Mouse (Mus musculus): ENCODE results near the gene Ptpn23. TPM values are rescaled to one million over a fixed set of nuclear protein-coding genes. Genes with fewer than 3 reads are reported as not detected.
"Not testable (repeated sequence)": the region's sequence is repeated elsewhere in the genome, so short reads cannot be mapped to it uniquely, and the experiment has no call there.

Gene Ptpn23
- 10 to 100 TPM; 46.2 to 62.8 (median 53.4) TPM for total RNA-seq (2022)

GRCm38 (mm10) chr9:110408099-110408773 is at the start of gene Ptpn23:
Gene Ptpn23 (minus strand): TSS chr9:110408213.
- peak; percentile 90 to 91 for DNase-seq (ENCODE audit: low spot score in 2 of 2)

DNA sequence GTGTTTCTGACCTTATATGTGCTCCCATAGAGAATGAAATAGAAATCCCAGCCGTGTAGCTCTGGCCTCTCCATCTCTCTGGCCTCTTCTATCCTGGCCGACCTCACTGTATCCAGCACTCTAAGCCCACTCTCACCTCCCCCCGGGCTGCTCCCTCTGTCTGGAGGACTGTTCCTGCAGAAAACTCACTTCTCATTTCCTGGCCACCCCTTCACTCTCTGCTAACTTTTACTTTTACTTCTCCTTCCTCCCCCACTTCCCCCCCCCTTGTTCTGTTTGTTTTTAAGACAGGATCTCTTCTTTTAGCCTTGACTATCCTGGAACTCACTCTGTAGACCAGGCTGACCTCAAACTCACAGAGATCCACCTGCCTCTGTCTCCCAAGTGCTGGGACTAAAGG is 44.5 kb upstream of the Ptpn23 start:
- no peak for DNase-seq (ENCODE audit: low spot score in 2 of 2)

DNA sequence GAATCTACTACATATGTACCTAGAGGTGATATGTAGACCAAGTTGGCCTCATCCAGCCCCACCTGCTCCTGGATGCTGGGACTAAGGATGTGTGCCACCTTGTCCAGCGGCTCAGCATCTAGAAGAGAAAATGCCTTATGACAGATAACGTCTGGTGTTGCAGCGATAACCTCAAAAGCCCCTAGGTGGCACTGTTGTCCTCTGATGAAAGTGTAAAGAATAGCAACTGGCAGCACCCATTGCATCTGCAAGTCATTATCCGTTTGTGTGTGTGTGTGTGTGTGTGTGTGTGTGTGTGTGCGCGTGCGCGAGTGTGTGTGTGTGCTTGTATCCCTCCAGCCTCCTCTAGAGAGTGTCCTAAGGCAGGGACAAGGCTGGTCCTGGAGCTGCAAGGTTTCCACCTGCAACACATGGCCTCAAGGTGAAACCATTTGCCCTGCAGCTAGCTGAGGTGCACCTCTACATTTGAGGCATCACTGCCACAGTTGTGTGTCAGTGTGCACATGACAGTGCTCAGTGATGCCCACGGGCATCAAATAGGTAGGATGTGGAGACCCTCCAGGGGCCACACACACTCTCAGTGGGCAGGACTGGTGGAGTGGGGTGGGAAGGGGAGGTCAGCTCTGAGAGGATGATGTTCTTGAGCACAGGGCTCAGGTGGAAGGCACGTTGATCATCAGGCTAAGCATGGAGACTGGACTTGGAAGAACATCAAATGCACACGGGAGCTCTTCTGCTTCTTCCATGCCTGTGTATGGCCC is 41.0 kb upstream of the Ptpn23 start:
- peak; percentile 74 to 80 for DNase-seq (ENCODE audit: low spot score in 2 of 2)

DNA sequence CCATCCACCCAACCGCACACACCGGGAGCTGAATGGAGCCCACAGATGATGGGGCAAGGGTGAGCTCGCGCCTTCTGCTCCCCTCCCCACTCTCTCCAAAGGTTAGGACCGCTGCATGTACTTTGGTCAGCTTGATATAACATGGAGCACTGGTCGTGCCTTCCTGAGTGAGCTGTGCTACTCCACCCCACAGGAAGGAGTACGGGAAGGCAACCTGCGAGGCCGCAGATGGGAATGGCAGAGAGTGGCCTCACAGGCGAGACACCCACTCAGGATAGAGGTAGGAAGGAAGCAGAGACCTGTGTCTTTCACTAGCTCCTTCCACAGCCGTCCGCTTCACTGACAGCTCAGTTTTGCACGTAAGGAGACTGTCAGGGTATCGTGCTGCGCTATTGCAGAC is 40.3 kb upstream of the Ptpn23 start:
- no peak for DNase-seq (ENCODE audit: low spot score in 2 of 2)

DNA sequence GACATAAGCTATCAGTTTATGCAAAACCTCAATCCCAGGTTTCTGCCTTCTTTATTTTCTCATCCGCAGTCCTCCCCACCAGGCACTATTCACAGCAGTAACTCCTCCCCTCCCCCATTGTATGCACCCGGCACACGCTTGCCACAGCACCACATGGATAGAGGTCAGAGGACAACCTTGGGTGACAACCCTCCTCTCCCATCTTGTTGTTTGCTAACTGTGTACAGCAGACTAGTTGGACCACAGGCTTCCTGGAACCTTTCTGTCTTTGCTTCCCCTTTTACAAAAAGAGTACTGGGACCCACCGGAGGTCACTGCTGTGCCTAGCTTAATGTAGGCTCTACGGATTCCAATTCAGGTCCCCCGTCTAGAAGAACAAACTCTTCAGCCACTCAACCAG is 32.5 kb upstream of the Ptpn23 start:
- DNase-seq (ENCODE audit: low spot score in 2 of 2), result no peak

DNA sequence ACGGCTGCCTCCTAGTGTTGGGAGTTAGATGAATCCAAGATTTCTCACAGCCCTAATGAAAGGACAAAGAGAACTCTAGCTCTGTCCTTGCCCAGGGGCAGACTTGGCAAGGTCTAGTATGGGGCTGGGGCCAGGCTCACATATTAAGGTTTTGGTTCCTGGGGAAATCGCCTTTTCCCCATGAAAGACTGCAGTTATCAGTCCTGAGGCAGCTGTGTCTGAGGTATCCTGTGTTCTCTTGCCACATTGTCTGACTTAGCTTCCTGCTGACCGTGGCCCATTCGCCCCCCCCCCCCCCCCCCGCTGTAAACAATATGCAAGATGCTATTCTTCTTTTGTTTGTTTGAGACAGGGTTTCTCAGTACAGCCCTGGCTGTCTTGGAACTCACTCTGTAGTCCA is 32.0 kb upstream of the Ptpn23 start:
- no peak for DNase-seq (ENCODE audit: low spot score in 2 of 2)

- DNase-seq (ENCODE audit: low spot score in 2 of 2), result no peak
Observed at GRCm38 (mm10) chr9:110436041-110436440, 28.0 kb upstream of the Ptpn23 start.

- DNase-seq (ENCODE audit: low spot score in 2 of 2), result no peak
Observed at GRCm38 (mm10) chr9:110433045-110433444, 25.0 kb upstream of the Ptpn23 start.

DNA sequence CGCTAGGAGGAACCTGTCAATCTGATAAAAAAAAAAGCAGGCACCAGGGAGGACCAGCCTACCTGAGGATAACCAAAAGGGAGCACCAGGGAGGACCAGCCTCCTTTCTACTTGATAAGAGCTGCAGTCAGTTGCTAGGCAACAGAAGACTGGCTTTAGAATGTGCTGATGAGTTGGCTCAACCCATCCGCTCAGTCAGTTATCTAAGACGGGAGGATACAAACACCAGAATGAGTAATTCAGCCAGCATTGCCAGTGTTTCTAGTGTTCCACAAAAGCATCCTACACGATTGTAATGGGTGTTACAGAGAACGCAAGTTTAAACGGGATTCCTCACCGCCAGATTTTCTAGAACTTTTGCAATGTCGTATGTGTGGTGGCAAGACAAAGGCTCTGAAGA is 23.2 kb upstream of the Ptpn23 start:
- DNase-seq (ENCODE audit: low spot score in 2 of 2), result peak; percentile 44 to 60

DNA sequence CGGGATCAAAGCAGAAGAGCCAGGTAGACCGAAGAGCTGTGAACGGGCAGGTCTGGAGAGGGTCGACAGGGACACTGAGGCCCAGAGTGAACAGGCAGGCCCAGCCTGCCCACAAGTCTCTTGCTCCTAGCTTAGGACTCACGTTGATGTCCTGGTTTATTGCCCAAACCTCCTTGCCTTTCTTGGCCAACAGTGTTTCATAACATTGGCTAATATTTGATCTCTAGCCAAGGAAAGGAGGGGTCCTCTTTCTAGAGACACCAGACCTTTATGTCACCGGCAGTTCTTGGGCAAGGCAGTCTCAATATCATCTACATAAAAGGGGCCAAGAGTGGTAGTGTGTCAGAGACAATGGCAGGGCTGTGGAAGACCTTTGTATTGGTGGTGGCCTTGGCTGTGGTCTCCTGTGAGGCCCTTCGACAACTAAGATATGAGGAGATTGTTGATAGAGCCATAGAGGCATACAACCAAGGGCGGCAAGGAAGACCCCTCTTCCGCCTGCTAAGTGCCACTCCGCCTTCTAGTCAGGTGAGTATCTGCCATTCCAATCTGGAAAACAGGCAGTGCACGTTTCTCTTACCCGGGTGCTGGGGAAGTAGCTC is 11.6 kb upstream of the Ptpn23 start, which contains the start of gene Ngp:
Ngp (plus strand) TSS at position 237 of the 602 bp plus-strand sequence.
- DNase-seq (ENCODE audit: low spot score in 2 of 2), result no peak

- no peak for DNase-seq (ENCODE audit: low spot score in 2 of 2)
Observed at GRCm38 (mm10) chr9:110413785-110414184, 5.8 kb upstream of the Ptpn23 start.

DNA sequence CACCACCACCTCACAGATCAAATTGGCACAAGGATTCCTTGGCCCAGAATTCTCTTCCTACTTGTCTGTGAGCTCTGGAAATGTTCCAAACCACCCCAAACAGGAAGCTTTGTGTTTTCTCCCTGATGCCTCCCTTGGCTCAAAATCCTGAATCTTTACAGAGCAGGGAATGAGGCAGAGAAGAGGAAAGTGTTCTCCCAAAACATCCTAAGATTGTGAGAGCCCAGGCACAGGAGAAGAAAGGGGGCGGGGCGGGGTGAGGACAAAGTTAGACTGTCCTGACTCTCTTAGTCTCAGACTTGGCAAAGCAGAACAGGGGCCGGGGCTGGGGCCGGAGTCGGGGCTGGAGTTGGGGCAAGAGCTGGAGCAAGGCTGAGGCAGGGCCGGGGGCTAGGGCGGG is 4.9 kb upstream of the Ptpn23 start:
- DNase-seq (ENCODE audit: low spot score in 2 of 2), result no peak

- peak; percentile 66 to 76 for DNase-seq (ENCODE audit: low spot score in 2 of 2)
Observed at GRCm38 (mm10) chr9:110410908-110411887, 3.2 kb upstream of the Ptpn23 start.

GRCm38 (mm10) chr9:110407311-110408098 is 508 bp downstream of the Ptpn23 start:
- peak in 1 of 2 experiments; percentile 29 for DNase-seq (ENCODE audit: low spot score in 2 of 2)

DNA sequence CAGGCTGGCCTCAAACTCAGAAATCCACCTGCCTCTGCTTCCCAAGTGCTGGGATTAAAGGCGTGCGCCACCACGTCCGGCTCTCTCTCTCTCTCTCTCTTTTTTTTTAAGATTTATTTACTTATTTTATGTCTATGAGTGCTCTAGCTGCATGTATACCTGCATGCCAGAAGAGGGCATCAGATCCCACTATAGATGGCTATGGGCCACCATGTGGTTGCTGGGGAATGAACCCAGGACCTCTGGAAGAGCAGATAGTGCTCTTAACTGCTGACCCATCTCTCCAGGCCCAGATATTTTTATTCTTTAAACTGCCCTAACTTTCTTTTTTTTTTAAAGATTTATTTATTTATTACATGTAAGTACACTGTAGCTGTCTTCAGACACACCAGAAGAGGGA is 4.8 kb downstream of the Ptpn23 start:
- DNase-seq (ENCODE audit: low spot score in 2 of 2), result not testable (repeated sequence)

DNA sequence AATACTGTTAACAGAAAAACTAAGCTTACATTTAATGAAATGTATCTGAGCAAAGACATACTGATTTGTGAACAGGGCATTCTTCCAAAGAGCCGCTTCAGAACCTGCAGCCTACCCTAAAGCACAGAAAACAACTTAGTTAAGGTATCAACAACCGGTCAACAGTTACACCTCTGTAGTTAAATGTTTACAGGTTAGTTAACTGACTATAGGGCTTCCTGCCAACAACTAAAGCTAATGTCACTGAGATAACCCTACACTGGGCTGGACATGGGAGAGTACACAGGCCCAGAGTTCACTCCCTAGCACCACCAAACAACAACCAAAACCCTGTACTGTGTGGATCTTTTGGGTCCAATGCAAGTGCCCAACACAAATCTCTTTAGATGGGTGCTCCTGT is 5.3 kb downstream of the Ptpn23 start:
- no peak for DNase-seq (ENCODE audit: low spot score in 2 of 2)

GRCm38 (mm10) chr9:110400650-110401049 is 7.4 kb downstream of the Ptpn23 start:
- DNase-seq (ENCODE audit: low spot score in 2 of 2), result no peak

DNA sequence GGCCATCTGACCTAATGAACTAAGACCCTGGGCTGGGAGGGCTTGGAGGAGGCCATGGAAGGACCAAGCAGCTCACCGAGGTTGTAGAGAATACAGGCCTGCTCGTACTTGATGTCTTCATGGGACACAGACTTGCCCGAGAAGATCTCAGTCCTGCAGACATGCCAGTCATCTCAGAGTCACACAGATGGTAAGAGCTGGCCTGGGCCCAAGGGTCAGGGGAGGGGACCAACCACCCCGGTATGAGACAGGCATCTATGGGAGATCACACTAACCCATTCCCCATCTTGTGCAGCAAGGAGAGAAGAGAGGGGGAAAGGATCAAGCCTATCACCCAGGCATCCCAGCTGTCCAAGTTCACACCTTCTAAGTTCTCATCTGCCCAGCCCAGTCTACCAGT is 14.7 kb downstream of the Ptpn23 start:
- no peak for DNase-seq (ENCODE audit: low spot score in 2 of 2)

DNA sequence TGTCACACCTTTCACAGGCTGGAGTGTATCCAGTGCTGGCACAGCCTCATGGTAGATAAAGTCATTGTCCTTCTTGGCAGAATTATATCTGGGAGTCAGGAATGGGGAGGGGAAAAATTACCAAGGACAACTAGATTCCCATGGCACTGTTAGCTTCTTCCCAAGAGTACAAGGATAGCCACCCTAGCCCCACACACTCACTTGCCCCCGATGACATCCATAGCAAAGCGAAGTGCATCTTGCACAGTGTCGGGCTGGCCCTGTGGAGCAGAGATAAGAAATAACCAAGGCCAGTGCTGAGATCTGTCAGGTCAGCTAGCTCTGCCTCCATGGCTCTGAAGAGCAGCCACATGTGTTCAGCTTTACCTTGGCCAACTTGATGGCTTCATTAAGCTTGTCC is 17.2 kb downstream of the Ptpn23 start:
- DNase-seq (ENCODE audit: low spot score in 2 of 2), result no peak

DNA sequence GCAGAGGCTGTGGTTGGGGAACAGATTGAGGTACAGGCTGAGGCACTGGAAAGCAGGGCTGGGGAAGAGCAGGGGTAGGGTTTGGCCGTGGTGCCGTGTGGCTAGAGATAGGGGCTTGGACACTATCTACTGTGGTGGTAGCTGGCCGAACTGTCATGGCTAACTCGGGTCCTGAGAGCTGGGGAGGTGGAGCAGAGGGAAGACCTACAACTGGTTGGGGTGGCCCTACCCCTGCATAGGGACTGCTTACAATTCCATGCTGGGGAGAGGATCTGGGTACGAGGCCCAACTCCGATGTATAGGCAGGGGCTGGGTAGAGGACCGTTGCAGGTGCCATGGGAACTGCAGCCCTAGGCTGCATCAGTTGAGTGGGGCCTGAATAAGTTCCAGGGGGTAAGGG is 20.0 kb downstream of the Ptpn23 start:
- DNase-seq (ENCODE audit: low spot score in 2 of 2), result no peak
